Mouse (Mus musculus) brain, embryonic 14.5 days (tissue): ENCODE results near the gene Bora. TPM values are rescaled to one million over a fixed set of nuclear protein-coding genes. Genes with fewer than 3 reads are reported as not detected.
"Not testable (repeated sequence)": the region's sequence is repeated elsewhere in the genome, so short reads cannot be mapped to it uniquely, and the experiment has no call there.

Experiments
- DNase-seq: peaks from one replicate; pipeline ENCODE4 v3.0.0-alpha.2; 2011; ENCODE audit warnings: low read depth
- CTCF ChIP-seq: fragments of 200-500 bp; IDR thresholded peaks from 2 replicates; pipeline ENCODE4 v1.5.1; 2012; ENCODE audit warnings: inconsistent platforms, mild to moderate bottlenecking, moderate library complexity, borderline replicate concordance; ENCODE audit not compliant: insufficient read depth, insufficient read length; ENCODE audit errors: extremely low read depth
- POLR2A ChIP-seq: fragments of 200-500 bp; IDR thresholded peaks from 2 replicates; pipeline ENCODE4 v1.6.1; 2012; ENCODE audit warnings: mild to moderate bottlenecking, inconsistent platforms, borderline replicate concordance; ENCODE audit not compliant: poor library complexity, insufficient read depth, insufficient read length, severe bottlenecking; ENCODE audit errors: extremely low read depth
- polyA plus RNA-seq: library from polyadenylated mRNA; depleted of rRNA; stranded (reverse); fragments of >200 nt; gene quantifications from 2 replicates; pipeline ENCODE4 v1.2.3, GENCODE M21; 2012; rRNA removed

The Bora gene
- polyA plus RNA-seq: 9.8 and 13.6 TPM in 2 replicates

DNA sequence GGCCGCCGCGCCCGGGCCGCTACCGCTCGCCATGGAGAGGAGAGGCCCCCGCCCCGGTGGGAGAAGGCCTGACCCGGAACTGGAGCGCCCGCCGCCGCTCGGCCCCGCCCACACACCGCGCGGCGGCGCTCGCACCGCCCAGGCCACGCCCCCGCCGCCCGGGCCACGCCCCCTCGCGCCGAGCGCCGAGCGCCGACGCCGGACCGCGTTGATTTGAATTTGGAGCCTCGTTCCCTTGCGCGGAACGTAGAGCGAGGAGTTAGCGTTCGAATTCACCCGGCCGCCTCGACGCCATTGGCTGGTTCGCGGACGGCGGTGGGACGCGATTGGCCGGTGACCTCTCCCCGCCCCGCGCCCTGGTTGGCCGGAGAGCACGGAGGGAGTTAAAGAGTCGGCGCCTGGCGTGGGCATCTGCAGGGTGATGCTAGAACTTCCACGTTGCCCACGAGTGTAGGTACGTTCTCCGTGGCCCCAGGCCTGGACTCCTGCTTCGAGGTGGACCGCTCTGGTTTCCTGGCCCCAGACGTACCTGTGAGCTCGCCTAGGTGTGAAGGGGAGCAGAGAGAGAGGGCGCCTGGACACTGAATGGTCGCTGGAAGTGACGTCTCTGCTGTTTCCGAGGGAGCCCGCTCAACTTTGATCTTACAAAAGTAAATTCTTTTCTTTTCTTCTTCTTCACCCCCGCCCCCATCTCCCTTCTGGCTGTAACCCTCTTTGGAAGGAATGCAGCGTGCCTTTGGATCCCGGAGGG lies at the start of gene Bora, which contains the start of gene Mzt1:
Gene Bora (plus strand): TSS at position 192 of the 751 bp plus-strand sequence.
Gene Mzt1 (minus strand): TSS at position 104 of the 751 bp plus-strand sequence.
- TF ChIP-seq POLR2A: peak; percentile 81
- no peak for TF ChIP-seq CTCF
- peak; percentile 96 for DNase-seq

GRCm38 (mm10) chr14:99010224-99010919 lies 35.6 kb upstream of the Bora start:
- no peak for DNase-seq
- TF ChIP-seq CTCF (no peak), POLR2A (no peak)

DNA sequence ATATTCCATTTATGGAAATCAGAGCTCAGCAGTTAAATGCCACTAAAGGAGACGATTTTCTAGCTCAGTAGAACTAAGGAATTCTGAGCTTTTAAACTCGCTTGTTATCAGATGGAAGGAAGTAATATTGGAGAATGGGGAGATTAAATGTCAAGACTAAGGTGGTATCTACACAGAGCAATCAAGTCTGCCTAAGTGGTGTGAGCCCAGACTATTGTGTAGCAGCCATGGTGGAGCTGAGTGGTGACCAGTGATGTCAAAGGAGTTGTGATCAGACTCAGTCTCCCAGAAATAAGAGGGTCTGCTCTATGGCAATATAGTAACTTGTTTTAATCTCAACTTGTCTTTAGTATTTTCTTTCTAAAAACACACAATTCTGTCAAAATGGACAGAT lies 35.1 kb upstream of the Bora start:
- DNase-seq: no peak
- TF ChIP-seq CTCF (no peak), POLR2A (no peak)

- DNase-seq: no peak
- TF ChIP-seq CTCF: no peak
- TF ChIP-seq POLR2A: no peak
Observed at GRCm38 (mm10) chr14:99018691-99019090, 27.3 kb upstream of the Bora start.

DNA sequence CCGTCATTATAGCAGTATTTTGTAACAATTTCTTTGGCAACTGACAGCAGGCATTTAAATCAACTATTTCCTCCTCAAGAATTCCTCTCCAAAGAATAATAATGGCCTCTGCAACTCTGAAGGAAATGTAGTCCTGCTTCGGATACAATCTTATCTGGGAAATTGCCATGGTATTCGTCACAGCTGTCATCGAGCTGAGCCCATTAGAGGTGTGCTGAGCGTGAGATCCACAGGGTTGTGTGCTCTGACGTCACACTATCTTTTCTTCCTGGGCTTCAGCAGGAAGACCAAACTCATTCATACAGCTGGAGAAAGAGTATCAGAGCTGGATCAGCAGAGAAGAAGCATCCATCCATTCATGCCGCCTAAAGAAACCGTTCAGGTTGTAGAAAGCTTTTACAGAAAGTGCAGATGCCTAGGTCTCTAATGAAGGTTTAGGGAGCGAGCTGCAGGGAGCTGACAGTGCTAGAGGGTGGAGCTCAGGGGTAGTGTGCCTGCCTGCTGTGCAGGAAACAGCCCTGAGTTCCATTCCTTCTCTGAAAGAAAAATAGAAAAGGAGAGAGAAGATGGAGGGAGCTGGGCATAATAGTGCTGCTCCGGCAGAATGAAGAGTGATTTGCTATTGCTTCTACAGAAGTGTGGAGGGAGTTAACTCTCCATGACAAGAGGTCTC lies 26.8 kb upstream of the Bora start:
- no peak for DNase-seq
- TF ChIP-seq CTCF (no peak), POLR2A (no peak)

- TF ChIP-seq CTCF: no peak
- TF ChIP-seq POLR2A: no peak
- DNase-seq: peak; percentile 75
Observed at GRCm38 (mm10) chr14:99022346-99023086, 23.5 kb upstream of the Bora start.

DNA sequence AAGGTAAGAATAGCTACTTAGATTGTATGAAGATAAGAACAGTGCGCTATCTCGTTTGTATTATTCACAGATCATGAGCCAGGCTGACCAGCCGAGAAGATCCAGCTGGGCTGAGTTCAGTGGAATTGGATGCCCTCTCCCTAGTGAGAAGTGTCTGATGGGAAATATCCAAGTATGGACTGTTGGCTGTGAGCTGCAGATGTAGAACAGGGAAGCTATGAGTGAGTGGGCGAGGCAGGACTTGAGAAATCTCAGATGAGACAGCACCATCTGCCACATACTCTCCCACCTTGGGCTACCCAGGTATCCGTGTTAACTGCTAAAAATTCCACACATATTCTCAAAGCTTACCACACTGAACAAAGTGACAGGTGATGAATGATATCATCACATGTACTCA lies 16.0 kb upstream of the Bora start:
- TF ChIP-seq CTCF (no peak), POLR2A (no peak)
- no peak for DNase-seq

DNA sequence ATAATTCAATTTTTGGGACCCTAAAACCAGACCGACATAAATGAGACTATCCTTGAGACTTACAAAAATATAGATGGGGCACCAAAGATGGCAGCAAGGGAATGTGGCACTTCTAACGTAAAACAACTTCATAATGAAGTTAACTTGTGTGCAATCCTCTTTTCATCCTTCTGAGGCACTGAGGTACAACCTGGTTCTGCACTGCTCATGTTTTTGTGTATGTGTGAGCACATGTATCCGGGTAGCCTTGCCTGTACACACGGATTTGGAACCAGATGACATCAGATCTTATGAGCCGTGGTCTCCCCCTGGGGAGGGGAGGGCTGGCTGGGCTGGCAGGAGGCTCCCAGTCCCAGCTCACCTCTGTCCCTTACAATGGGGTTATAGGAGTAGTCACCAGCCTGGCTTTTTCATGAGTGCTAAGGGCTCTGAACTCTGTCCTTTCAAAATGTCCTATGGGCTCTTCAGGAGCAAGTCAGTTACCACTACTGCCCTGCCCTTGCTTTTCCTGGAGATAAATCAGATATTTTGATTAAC lies 14.6 kb upstream of the Bora start:
- TF ChIP-seq POLR2A (no peak), CTCF (no peak)
- DNase-seq: no peak

DNA sequence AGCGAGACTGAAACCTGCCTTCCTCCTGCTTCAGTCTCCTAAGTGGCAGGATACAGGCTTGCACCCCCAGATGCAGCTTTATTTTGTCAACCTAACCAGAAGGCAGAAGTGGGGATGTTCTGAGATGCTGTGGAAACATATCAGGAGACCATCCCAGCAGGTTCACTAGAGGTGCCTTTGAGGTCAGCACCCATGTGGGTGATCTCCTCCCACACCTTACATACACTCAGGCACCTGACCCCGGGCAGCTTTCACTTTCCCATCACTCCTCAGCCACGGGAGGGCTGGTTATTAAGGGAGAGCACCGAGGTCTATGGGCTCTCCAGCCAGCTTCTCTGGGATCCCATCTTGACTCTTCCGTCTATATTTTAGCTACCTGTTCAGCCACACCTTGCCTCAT lies 13.4 kb upstream of the Bora start:
- no peak for DNase-seq
- TF ChIP-seq POLR2A (no peak), CTCF (no peak)

- not testable (repeated sequence) for DNase-seq
Observed at GRCm38 (mm10) chr14:99034851-99035250, 11.2 kb upstream of the Bora start.

- no peak for DNase-seq
- no peak for TF ChIP-seq CTCF
- TF ChIP-seq POLR2A: no peak
Observed at GRCm38 (mm10) chr14:99036039-99036438, 10.0 kb upstream of the Bora start.
